Mouse (Mus musculus) testis, postnatal 10 days (tissue): ENCODE data around the gene Samd14.

Experiments
- DNase-seq: peaks from one replicate; pipeline ENCODE4 v3.0.0; 2021; ENCODE audit warnings: low spot score

The Samd14 gene

DNA sequence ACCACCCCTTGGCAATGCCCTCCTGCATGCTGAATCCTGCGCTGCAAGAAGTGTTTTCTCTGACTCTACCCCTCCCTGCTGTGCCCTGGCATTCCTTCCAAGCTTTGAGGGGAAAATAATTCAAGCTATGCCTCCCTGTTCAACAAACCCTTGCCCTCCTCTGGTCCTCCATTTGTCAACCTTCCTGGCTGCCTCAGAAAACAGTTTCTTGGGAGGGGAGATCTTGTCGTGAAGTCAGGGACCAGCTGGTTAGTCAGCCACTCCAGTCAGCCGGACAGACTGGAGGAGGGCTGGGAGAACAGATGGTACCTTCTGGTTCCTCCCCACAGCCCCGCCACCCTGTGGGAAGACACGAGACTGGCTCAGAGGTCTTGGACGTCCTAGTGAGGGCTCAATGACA, 27.6 kb downstream of the Samd14 start:
- DNase-seq, result no peak

DNA sequence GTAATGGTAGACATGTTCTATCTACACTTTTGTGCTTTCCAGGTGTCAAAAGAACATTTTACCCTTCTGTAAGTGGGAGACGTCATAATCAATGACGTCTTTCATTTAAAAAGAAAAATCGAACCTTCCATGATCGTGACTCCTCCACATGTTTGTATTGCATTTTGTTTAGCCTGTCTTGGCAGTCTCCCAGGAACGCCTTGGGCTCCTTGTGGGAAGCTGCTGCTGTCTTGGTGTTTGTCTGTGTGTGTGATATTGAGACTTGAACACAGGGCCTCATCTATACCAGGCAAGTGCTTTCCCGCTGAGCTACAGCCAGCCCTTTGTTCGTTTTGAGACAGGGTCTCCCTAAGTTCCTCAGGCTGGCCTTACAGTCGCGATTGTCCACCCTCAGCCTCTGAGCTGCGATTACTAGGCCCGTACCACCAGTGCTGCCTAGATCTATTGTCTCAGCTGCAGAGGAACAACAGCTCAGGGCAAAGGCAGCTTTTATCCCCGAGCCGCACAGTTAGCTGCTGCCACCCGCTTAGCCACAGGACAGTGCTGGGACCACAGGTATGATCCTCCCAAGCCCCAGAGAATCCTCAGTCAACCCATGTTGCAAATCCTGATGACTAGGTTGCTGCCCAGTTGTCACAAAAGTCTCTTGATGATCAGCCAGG, 28.6 kb downstream of the Samd14 start:
- DNase-seq, result no peak

DNA sequence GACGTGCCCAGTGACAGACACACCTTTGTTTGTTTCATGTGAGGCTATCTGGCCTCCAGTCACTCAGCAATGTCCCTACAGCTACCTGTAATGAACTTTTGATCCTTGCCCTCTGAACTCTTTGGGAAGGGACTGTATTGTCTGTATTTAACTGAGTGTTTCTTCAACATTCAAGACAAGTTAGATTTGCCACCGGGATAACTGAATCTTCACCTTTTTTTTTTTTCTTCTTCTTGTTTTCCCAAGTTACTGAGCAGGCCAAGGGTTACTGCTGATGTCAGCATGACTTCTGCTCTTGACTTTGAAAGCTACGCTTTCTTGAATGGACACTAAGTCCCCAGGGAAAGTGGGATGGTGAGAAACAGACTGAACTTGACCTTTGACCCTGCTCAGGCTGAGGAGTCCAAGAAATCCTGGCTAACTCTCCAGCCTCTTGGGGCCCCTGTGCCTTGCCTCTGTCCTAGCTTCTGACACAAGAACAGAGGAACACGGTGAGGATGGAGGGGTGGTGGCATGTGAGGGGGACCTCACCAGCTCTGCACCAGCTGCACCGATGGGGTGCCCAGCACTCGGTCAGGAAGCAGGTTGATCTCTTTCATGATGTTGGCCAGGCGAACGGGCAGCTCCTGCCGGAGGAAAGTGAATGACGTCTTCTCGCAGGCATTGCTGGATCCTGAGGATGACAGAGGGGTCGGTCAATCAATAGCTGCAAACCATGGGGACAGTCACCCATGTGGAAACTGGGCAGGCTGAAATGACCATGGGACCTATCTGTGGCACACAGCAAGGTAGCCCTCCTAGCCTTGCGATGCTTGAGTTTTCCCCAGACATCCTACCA, 29.4 kb downstream of the Samd14 start:
- no peak for DNase-seq

DNA sequence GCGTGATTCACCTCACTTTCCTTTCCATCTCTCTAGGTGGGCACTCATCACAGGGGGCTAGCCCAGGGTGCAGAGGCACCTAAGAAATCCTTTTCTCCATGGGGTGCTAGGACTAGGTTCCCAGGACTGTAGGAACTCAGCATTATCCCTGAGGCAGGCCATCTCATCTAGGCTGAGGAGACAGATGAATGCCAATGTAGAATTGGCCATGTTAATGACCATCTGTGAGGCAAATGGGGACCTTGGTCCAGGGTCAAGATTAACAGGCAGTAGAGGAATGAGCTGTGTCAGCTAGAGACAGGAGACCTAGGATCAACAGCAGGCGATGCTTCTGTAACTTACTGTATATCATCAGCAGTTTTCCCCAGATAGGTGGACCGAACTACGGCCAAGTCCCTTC, 30.1 kb downstream of the Samd14 start:
- DNase-seq, result no peak

DNA sequence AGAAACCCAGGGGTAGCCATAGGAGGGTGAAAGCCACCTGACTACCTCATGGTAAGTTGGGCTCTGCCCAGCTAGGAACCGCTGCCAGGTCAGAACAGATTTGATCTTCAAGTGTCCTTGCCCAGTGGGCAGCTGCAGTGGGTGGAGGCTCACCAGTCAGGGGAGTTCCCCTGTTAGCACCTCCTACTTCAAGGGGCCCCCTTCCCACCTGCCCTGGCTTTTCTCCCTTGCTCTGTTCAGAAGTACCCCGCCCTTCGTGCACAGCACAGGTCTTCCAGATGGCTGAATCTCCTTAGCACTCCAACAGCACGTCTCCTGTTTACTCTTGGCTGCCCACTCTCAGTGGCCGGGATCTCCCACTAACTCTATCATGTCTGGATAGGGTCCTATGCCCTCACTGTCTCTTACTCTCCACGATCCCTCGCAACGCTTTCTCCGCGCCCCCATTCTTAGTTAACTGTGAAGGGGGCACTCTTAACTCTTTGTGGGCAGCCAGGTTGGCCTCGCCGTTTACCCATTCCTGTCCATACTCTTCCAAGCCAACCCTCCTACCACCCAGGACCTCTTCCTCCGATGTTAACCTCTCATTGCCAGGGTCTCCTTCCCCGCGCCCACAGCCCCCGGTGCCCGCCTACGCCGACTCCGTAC, 30.9 kb downstream of the Samd14 start:
- DNase-seq, result peak; percentile 62

DNA sequence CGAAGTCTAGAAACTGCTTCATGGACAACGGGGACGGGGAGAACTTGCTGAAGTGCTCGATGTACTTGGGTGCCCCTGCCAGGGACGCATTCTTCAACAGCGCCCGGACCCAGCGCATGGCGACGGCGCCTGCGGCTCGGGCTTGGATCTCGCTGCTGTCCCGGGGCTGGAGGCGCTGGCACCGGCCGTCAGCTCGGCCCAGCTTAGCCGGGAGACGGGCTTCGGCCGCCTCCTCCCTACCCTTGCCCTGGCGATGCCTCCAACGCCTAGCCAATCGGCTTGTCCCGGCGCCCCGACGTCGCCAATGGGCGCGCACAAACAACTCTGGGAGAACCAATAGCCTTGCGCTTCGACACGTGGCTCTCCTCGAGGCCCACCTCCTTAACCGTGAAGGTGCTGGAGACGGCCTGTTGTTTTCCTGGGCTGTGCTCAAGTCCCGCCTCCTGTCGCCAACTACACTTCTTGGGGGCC, 31.5 kb downstream of the Samd14 start, which contains the start of gene Pdk2:
Gene Pdk2, minus strand, starts transcription at position 216 of the 471 bp plus-strand sequence.
- DNase-seq, result peak; percentile 91

DNA sequence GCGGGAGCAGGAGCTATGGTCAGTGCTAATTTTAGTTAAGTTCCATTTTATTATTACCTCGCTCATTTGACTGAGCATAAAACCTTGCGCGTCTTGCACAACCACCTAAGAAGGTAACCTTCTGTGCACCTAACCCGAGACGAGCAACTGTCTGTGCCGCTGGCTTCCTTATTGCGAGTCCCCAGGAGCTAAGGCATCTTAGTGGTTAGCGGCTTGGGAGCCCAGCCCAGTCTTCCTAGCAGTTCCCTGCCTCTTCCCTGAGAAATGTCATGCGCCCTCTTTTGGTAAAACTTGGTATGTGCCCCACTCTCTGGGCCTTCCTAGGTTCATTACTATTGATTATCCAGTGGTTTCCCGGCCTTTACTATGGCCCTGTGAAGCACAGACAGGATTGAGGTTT, 32.4 kb downstream of the Samd14 start:
- peak; percentile 87 for DNase-seq

DNA sequence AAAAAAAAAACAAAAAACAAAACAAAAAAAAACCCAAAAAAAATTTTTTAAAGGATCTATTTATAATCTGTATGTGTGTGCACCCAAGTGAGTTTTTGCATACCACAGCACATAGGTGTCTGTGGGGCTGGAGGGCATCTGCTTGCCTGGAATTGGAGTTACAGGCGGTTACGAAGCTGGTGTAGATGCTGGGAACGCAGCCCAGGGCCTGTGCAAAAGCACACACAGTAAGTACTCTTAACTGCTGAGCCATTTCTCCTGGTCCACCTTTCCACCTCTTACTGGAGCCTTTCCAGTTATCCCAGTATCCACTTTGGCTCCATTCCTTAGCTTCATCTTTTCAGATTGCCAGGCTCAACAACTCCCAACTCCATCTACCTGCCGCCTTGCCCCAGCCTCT, 33.4 kb downstream of the Samd14 start:
- DNase-seq, result no peak

DNA sequence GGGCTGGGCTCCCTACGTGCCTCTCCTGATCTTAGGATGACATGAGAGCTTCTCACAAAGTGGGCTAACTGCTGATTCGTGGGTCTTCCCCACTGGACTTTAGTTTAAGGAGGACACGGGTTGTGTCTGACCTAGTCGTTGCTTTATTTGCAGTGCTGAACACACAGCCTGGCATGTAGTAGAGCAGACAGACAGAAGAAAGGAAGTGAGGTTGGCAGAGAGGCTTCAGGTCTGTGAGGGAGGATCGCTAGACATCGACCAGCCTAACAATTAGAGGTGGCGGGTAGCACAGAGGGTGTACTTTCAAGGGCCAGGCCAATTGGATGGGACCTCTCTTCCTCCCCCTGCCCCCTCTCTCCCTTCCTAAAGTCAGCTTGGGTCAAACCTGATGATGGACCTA, 33.9 kb downstream of the Samd14 start:
- DNase-seq, result no peak

DNA sequence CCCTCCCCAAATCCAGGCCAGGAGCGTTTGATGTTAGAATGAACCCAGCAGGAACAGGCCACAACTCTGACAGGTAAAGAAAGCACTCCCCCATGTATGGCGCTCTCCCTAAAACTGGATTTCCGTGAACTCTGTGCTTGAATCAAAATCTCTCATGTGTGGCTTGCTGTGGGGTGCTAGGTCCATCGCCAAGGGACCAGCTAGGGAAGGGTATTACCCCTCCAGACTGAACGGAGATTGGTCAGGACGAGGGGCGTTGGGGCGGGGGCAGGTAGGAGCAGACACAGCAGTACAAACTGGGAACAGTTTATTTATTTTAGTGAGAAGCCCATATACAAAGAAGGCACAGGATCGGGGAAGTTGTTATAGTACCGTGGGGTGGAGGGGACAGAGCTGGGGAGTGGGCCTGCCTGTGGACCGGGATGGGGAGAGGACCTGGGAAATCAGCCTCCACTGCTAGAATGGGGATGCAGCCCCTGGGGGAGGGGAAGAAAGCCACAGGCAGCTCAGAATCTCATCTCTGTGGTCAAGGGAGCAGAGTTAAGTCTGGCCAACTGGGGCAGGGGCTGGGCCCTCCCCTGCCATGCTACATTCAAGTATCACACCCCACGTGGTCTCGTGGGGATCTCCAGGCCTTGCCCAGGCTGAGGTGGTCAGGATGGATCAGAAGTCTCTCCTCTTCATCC, 34.6 kb downstream of the Samd14 start:
- DNase-seq, result no peak

DNA sequence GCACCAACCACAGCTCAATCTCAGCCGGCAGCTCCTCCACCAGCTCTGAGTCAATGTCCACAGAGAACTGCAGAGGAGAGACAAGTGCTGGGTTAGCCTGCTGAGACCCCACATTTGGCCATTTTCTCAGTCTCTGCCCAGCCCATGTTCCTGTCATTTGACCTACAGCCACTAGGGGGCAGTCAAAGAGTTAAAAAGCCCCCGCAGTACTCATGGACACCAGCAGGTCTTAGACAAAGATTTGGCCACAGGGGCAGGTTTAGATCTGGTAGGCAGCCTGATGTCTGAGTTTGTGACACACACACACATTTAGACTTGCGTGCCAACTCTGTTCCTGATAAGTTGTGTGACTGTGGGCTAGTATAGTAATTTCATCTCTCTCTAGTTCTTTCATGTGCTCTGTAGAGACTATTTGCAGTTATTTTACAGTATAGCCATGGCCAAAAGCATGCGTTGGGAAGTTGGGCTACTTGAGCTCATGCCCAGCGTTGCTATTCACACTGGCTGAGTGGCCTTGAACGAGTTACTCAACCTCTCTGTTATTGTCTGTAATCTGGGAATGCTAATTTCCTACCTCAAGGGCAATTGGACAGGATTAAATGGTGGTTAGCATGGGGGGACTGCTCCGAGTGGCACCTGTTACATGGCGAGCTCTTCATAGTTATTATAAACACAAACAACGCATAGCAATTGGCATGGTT, 37.5 kb downstream of the Samd14 start:
- DNase-seq, result peak; percentile 68

DNA sequence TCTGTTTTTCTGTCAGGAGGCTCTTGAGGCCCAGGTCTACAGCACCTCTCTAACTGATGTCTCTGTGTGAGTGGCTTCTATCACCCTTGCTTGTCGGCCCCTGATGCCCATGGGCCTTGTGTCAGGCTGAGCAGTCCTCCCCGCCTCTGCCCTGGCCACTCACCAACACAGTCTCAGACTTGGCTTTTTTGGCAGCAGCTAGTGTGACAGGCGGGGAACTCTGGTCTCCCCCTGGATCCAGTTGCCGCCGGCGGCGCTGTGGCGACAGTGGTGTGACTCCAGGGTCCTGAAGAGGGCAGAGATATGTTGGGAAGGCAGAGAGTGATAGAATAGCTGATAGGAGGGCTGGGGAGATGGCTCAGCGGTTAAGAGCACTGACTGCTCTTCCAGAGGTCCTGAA, 43.4 kb downstream of the Samd14 start:
- no peak for DNase-seq

DNA sequence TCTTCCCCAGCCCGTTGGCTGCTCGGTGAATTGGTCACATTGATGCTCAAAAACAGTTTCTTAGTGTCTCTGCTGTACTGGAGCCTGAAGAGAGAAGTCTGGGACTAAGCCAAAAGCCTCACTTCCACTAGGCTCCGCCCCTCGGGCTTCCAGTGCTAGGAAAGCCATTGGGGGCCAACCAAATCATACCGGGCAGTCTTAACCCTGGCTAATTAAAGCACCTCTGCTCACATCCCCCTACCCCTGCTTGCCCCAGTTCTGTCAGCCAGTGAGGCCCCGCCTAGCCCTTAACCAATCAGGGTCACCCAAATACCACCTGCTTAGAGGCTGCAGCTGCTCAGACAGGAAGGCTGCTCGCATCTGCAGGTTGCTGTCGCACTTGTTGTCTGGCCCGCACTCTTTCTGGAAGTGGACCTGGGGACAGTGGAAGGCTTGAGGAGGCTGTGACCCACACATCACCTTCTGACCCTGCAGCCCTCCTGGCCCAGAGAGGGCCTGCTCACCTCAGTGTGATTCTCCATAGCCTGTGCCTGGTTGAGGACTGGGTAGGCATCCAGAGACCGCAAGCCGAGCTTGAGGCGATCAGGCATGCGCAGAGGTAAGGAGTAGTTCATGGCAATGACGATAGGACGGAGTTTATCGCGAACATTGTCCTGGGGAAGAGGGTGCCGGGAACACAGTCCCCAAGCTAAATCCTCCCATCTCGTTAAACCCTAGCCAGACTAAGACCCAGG, 47.3 kb downstream of the Samd14 start:
- no peak for DNase-seq

DNA sequence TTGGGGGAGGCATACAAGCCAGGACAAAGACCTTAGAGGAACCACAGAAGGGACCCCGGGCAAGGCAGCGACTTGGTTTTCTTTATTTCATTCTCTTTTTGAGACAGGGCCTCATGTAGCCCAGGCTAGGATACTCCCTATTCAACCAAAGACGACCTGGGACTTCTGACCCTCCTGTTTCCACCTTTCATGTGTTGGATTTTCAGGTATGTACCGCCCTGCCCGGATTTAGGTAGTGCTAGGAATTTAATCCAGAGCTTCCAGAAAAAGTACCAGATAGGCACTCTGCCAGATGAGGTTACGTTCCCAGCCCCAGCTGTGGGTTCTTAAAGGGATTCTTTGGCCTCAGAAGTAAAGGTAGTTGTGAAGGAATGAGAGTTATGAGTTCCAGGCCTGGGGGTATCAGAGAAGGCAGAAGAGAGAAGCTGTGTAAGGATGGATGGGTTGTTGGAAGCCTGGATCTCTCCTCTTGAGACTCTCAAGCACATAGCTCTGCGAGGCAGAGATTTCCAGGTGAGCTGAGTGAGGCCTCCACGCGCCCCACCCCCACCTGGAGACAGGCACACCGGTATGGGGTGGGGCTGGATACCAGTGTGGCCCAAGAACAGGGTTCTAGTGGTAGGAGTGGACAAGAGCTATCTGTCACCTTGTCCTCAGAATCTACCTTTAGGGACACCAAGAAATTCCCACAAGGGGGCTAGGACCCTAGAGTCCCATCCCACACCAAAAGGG, 59.7 kb downstream of the Samd14 start:
- peak; percentile 43 for DNase-seq

DNA sequence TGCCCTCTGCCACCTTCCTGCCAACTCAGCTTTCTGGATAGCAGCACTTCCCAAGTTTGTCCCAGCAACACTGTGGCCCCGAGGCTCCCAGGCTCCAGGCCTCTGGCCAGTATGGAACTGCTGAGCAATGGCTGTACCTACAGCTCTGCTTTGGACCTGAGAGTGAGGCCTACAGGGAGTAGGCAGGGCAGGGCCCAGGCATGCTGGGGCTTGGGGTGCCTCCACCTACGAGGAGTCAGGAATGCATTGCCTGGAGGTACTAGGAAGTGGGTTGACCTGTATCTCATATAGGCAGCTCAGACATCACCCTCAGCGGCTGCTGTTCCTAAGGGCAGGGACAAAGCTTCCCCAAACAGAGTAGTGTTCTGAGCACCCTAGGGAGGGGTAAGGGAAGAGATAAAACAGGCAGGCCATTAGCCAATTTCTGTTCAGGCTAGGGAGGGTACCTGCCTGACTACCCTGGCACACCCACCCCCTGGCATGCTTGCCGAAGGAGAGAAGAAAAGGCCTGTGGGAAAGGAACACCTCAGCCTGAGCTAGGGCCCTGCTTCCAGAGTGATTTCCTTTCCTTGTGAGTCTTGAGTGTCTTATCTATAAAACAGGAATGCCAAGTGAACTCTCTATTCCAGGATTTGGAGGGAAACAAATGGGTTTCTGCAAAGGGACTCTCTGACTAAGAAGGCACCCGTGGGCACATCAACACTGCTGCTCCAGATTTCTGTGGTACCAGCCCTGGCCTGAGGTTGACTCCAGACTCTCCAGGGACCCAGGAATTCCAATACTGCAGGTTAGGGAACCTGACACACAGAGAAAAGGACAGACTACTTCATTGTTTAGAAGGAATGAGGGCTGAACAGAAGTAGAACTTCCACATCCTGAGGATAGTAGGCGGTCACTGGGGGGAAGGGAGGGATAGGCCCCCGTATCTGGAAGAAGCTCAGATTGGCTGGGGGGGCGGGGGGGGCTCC, 60.7 kb downstream of the Samd14 start:
- DNase-seq, result peak; percentile 41

DNA sequence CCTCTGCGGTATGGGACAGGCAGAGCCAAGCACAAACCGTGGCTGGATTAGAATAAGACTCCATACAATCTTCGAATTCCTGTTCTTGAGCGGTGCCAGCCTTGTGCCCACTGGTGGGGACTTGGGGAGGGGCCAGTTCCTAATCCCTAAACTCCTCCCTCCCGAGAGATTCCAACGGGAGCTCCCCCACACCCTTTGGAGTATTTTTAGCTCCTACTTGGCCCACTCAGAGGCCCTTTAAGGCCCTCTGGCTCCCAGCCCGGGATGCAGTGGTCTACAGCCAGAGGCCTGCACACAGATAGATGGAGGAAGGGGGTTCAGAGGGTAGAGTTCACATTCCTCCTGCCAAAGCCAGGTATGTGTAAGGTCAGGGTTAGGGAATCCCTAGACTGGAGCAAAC, 61.6 kb downstream of the Samd14 start:
- peak; percentile 64 for DNase-seq

DNA sequence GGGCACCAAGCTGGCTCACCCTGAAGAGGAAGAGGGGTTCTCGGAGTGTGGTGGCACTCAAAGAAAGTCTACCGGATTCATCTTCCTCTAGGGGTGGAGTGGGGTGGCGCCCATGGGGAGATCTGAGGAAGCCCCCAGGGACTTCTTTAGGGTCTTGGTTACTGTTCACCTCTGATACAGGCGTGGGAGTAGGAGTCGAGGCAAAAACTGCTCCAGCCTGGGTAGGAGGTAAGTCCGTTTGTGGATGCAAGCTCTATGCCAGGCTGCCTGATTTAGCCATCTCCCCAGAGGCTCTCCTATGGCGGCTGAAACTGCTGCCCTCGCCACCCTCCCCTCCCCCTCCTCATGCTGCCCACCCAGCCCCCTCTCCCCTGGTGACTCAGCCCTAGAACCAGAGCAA, 62.5 kb downstream of the Samd14 start:
- peak; percentile 38 for DNase-seq

DNA sequence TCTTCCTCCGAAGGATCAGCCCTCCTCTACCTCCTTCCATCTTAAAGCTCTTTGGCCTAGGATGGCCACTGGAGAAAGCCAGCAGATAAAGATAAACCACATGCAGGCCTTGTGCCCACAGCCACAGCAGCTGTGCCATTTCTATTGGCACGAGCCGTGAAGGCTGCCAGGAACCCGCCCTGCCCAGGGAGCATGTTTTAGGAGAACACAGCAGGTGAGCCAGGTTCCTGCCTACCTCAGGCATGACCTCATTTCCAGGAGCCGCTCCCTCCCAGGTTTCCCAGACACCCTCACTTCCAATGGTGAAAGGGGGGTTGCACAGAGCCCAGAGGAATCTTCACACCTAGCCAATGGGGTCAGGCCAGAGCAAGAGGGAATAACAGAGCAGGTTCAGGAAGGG, 63.1 kb downstream of the Samd14 start:
- peak; percentile 43 for DNase-seq

DNA sequence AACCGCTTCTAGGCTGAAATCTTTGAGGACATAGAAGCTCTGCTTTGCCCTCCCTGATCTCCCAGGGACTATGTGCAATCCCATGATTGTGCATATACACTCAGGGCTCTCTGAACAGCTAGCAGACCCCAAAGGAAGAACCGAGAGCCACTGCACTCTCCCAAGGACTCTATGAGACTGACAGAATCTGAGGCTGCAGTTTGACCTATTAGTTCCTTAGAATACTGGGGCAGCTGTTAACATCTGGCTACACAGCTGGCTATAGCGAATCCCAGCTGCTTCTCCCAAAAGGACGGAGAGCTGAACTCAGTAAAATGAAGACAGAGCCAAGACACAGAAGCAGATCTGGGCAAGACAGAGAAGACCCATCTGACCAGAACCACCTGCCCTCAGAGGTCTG, 64.2 kb downstream of the Samd14 start:
- DNase-seq, result no peak
